Mouse (Mus musculus) testis, adult 2 months (tissue): ENCODE data around the gene B9d2. TPM values are rescaled to one million over a fixed set of nuclear protein-coding genes. Genes with fewer than 3 reads are reported as not detected.

Experiments used
- H3K27ac ChIP-seq: fragments of 200-500 bp; 2 replicates; pipeline ENCODE4 v1.5.1; 2012; ENCODE audit warnings: low read depth, low read length; ENCODE audit not compliant: control insufficient read depth, insufficient read depth
- H3K27me3 ChIP-seq: fragments of 200-500 bp; 2 replicates; pipeline ENCODE4 v1.6.1; 2012; ENCODE audit warnings: mild to moderate bottlenecking, low read length, moderate library complexity; ENCODE audit not compliant: control insufficient read depth, insufficient read depth
- H3K36me3 ChIP-seq: fragments of 200-500 bp; 2 replicates; pipeline ENCODE4 v1.6.1; 2012; ENCODE audit warnings: mild to moderate bottlenecking, low read length; ENCODE audit not compliant: control insufficient read depth, insufficient read depth
- H3K4me1 ChIP-seq: fragments of 200-500 bp; 2 replicates; pipeline ENCODE4 v1.6.1; 2012; ENCODE audit warnings: low read length; ENCODE audit not compliant: control insufficient read depth, insufficient read depth
- H3K4me3 ChIP-seq: fragments of 200-500 bp; 2 replicates; pipeline ENCODE4 v1.5.1; 2012; ENCODE audit warnings: low read depth, mild to moderate bottlenecking, low read length, moderate library complexity, mixed read lengths; ENCODE audit not compliant: control insufficient read depth
- CTCF ChIP-seq: fragments of 200-500 bp; IDR thresholded peaks from 2 replicates; pipeline ENCODE4 v1.5.1; 2012; ENCODE audit warnings: low read depth, mild to moderate bottlenecking, inconsistent platforms, low read length, moderate library complexity; ENCODE audit not compliant: control insufficient read depth, insufficient read depth, insufficient replicate concordance
- POLR2A ChIP-seq: fragments of 200-500 bp; IDR thresholded peaks from 2 replicates; pipeline ENCODE4 v1.6.1; 2012; ENCODE audit warnings: low read depth, mild to moderate bottlenecking, inconsistent platforms, low read length, moderate library complexity; ENCODE audit not compliant: control insufficient read depth
- polyA plus RNA-seq: library from polyadenylated mRNA; depleted of rRNA; stranded (reverse); fragments of >200 nt; gene quantifications from 2 replicates; pipeline ENCODE4 v1.2.3, GENCODE M21; 2012; rRNA removed

The B9d2 gene
- polyA plus RNA-seq, 1 experiment: 18.6 TPM

DNA sequence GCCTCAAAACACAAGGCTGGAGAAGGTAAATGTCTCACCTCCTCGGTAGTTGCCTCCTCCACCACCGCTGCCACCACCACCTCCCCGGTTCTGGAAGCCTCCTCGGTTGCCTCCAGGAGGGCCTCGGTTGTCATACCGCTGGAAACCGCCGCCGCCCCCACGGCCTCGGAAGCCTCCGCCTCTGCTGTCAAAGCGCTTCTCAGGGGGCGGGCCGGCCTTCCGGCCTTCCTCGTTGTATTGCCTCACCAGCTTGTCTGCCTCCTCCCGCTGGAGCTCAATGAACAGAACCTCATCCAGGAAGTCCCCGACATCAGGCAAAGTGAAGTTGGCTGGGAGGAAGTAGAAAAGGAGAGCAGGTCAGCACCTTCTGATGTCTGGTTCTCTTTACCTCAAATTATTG lies 45.3 kb downstream of the B9d2 start:
- TF ChIP-seq POLR2A (no peak), CTCF (no peak)
- Histone ChIP-seq H3K27ac (no peak overlapping the region), H3K4me1 (no peaks in the 10 kb centered on the region), H3K4me3 (no peak overlapping the region), H3K27me3 (no peaks in the 10 kb centered on the region), H3K36me3 (peaks cover 12% of the 10 kb centered on the region)

DNA sequence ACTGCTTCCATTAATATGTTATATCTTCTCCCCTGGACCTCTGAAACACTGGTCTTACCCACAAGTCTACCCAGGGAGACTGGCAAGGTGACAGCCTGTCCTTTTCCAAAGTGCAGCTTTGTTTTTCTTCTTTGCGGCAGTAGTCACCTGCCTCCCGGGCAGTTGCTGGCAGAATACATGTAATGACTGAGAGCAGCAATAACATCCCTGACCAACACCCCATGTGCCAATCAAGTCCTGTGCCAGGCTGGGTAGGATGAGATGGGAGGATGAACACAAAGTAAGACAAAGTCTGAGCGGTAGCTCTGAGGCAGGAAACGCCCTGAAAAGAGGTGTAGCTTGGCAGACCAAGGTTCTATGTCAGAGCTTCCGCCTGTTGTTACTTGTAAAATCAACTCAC lies 47.2 kb downstream of the B9d2 start:
- peaks cover 16% of the 10 kb centered on the region for H3K36me3 ChIP-seq
- no peak overlapping the region for H3K27ac ChIP-seq
- H3K4me1 ChIP-seq: no peaks in the 10 kb centered on the region
- H3K27me3 ChIP-seq: no peaks in the 10 kb centered on the region
- H3K4me3 ChIP-seq: no peak overlapping the region
- TF ChIP-seq POLR2A: no peak
- no peak for TF ChIP-seq CTCF

GRCm38 (mm10) chr7:25729396-25729795 lies 48.8 kb downstream of the B9d2 start:
- TF ChIP-seq CTCF: no peak
- TF ChIP-seq POLR2A: no peak
- H3K27ac ChIP-seq: no peak overlapping the region
- H3K4me3 ChIP-seq: no peak overlapping the region
- H3K27me3 ChIP-seq: no peaks in the 10 kb centered on the region
- peaks cover 20% of the 10 kb centered on the region for H3K36me3 ChIP-seq
- no peaks in the 10 kb centered on the region for H3K4me1 ChIP-seq

DNA sequence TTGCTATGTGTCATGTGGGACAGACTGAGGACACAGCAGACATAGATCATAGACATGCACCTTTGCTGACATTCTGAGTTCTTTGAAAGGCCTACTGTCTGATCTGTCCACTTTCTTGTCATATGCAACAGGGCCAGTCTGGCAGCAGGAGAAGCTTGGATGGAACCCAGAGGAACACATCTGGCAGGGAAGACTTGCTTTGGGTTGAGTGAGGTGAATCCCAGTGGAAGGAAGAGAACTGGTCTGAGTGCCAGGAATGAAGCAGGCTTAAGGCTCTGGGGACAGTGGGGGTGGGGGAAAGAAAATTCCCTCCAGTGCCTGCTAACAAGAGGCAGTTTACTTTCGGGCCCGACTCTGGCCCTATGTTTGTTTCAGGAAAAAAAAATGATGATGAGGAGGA lies 49.3 kb downstream of the B9d2 start:
- no peak for TF ChIP-seq POLR2A
- TF ChIP-seq CTCF: no peak
- peaks cover 20% of the 10 kb centered on the region for H3K36me3 ChIP-seq
- no peaks in the 10 kb centered on the region for H3K27me3 ChIP-seq
- H3K4me3 ChIP-seq: no peak overlapping the region
- no peak overlapping the region for H3K27ac ChIP-seq
- H3K4me1 ChIP-seq: no peaks in the 10 kb centered on the region

DNA sequence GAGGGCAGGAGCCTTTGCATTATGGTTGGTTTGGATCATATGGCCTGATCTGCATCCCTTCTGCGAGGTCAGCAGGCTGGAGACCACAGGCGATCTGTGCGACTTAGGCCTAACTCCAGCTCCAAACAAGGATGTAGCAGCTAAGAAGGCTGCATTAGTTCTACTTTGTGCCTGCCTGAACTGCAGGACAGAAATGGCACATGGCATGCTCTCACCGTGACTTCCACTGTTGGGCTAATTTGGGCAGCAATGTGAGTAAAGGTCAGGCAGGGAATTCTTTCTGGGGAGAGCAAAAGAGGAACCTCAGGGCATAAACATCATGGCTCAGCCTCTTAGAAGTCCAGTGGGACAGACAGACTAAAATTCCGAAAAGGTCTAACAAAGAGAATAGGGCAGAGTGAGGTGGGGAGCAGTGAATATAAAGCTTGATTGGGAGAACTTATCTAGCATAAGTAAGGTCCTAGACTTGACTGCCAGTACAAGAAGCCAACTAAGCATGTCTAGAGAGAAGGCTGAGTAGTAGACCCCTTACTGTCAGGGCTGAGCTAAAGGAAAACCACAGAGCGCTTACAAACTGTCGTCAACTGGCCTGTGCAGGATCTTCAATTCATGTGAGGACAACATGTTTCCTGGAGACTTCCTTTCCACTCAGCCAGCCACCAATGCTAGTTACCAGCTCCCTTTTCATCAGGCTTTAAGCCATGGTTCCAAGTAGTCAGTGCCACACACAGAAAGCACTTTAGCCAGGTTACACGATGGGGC lies 50.9 kb downstream of the B9d2 start:
- H3K27me3 ChIP-seq: no peaks in the 10 kb centered on the region

DNA sequence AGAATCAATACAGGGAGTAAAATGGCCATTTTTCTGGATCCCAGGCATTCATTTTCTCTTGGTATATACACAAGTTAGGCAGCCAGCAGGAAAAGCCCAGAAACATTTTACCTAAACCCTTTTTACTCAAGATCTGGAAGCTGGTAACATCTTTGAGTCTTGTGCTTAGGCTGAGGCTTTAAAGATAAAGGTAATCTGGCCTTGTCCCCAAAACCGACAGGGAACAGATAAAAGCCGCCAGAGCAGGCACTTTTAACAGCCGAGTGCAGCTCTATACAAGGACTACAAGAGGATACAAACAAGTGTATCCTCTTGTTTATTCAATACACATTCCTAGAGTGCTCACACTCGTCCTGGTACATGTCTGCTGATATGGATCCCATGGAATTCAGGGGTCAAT lies 54.4 kb downstream of the B9d2 start:
- H3K36me3 ChIP-seq: peaks cover 10% of the 10 kb centered on the region
- no peak overlapping the region for H3K4me3 ChIP-seq
- H3K27me3 ChIP-seq: no peaks in the 10 kb centered on the region
- TF ChIP-seq POLR2A: no peak
- TF ChIP-seq CTCF: no peak
- H3K4me1 ChIP-seq: no peaks in the 10 kb centered on the region
- H3K27ac ChIP-seq: no peak overlapping the region

More for the DNA sequence above, 50.9 kb downstream of the B9d2 start:
- H3K4me1 ChIP-seq: no peaks in the 10 kb centered on the region
- H3K27ac ChIP-seq: no peak overlapping the region
- peaks cover 16% of the 10 kb centered on the region for H3K36me3 ChIP-seq
- TF ChIP-seq CTCF (no peak), POLR2A (no peak)
- no peak overlapping the region for H3K4me3 ChIP-seq

Other genes starting within 250 kb of the B9d2 start
- gene Ceacam1, start 203.2 kb upstream of the B9d2 start, polyA plus RNA-seq: 0.63 and 0.75 TPM in 2 replicates
- gene Ceacam2, start 140.9 kb upstream of the B9d2 start, polyA plus RNA-seq: 32.3 and 35.1 TPM in 2 replicates
- gene Erich4, start 64.9 kb upstream of the B9d2 start, polyA plus RNA-seq: not detected in 2 replicates
- 53.6 and 57.8 TPM in 2 replicates for gene Dmac2, start 61.4 kb upstream of the B9d2 start, polyA plus RNA-seq
- 3.1 and 3.9 TPM in 2 replicates for gene B3gnt8, start 54.1 kb upstream of the B9d2 start, polyA plus RNA-seq
- 69.0 and 76.6 TPM in 2 replicates for gene Bckdha, start 21.8 kb upstream of the B9d2 start, polyA plus RNA-seq
- 466 and 545 TPM in 2 replicates for gene Exosc5, start 21.6 kb upstream of the B9d2 start, polyA plus RNA-seq
- 17.4 and 19.0 TPM in 2 replicates for gene Tmem91, start 5.6 kb upstream of the B9d2 start, polyA plus RNA-seq
- gene Tgfb1, start 6.2 kb downstream of the B9d2 start, polyA plus RNA-seq: 6.8 and 6.9 TPM in 2 replicates
- gene Ccdc97, start 38.3 kb downstream of the B9d2 start, polyA plus RNA-seq: 73.5 and 74.3 TPM in 2 replicates
- 79.0 and 82.5 TPM in 2 replicates for gene Hnrnpul1, start 74.0 kb downstream of the B9d2 start, polyA plus RNA-seq
- 20.8 and 23.7 TPM in 2 replicates for gene Axl, start 107.9 kb downstream of the B9d2 start, polyA plus RNA-seq
- gene Cyp2s1, start 136.1 kb downstream of the B9d2 start, polyA plus RNA-seq: 1.7 and 1.9 TPM in 2 replicates
- gene Cyp2b10, start 216.8 kb downstream of the B9d2 start, polyA plus RNA-seq: 0.08 TPM in 1 of 2 replicates, not detected in the other